Mouse (Mus musculus) heart, adult 2 months (tissue): ENCODE data around the gene Olfr465-ps1.

Source experiments
- CTCF ChIP-seq: fragments of 200-600 bp; IDR thresholded peaks from 2 replicates; pipeline ENCODE4 v1.8.1; 2022; ENCODE audit warnings: antibody characterized with exemption, mild to moderate bottlenecking, moderate library complexity
- EP300 ChIP-seq: fragments of 200-500 bp; IDR thresholded peaks from 2 replicates; pipeline ENCODE4 v1.6.1; 2011; ENCODE audit warnings: low read depth, low read length, control low read depth; ENCODE audit not compliant: insufficient read depth
- POLR2A ChIP-seq: fragments of 200-500 bp; IDR thresholded peaks from 2 replicates; pipeline ENCODE4 v1.6.1; 2011; ENCODE audit warnings: mild to moderate bottlenecking, low read depth, low read length, control low read depth; ENCODE audit not compliant: insufficient read depth

DNA sequence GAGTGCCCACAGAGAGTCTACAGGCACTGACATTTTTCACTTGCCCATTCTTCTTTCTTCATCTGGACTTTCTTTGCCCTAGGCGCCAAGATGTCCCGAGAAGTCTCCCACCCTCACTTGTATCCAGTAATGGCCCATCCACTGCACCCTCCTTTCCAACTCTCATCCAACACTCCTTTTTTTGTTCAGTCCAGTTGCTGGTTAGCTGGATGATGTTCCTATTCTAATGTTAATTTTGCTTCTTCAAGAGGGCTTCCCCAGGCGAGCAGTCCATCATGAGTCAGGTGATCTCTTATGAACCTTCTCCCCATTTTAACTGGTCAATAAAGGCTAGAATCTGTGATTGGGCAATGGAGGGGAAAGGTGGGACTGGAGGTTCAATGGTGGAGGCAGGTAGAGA is 36.2 kb downstream of the Olfr465-ps1 start:
- TF ChIP-seq CTCF (no peak), POLR2A (no peak), EP300 (no peak)
